Mouse (Mus musculus) CH12.LX (cell line): Measurements from ENCODE around the gene Srrm1. TPM values are rescaled to one million over a fixed set of nuclear protein-coding genes. Genes with fewer than 3 reads are reported as not detected.

ENCODE experiments used
- polyA plus RNA-seq: library from polyadenylated mRNA; unstranded; fragments of >175 nt; gene quantifications from 2 replicates; pipeline ENCODE4 v1.2.1, GENCODE M21; 2012; ENCODE audit warnings: low read depth; ENCODE audit not compliant: insufficient read length
- total RNA-seq, 2 experiments: library from RNA; depleted of rRNA; stranded (reverse); fragments of 300-350 nt in 1 of 2; fragments of >200 nt in 1 of 2; gene quantifications; 2 replicates each; pipeline ENCODE4 v1.2.3; 2012 to 2014

Srrm1 gene
- total and polyA plus RNA-seq, 3 experiments, result 14.2 to 180 (median 23.6) TPM

Other genes starting within 250 kb of the Srrm1 start
- gene Runx3, start 232.7 kb downstream of the Srrm1 start, total RNA-seq (2012; rRNA removed), result 13.7 and 19.7 TPM in 2 replicates
- 2.4 and 5.0 TPM in 2 replicates for gene Runx3, start 232.7 kb downstream of the Srrm1 start, total RNA-seq (2014; rRNA removed)
- 48.0 and 61.1 TPM in 2 replicates for gene Runx3, start 232.7 kb downstream of the Srrm1 start, polyA plus RNA-seq
- 124 and 154 TPM in 2 replicates for gene Clic4, start 80.5 kb downstream of the Srrm1 start, total RNA-seq (2012; rRNA removed)
- gene Clic4, start 80.5 kb downstream of the Srrm1 start, total RNA-seq (2014; rRNA removed), result 182 and 199 TPM in 2 replicates
- gene Clic4, start 80.5 kb downstream of the Srrm1 start, polyA plus RNA-seq, result 198 and 214 TPM in 2 replicates
- not detected in 2 replicates for gene Ncmap, start 44.9 kb upstream of the Srrm1 start, total RNA-seq (2012; rRNA removed)
- gene Ncmap, start 44.9 kb upstream of the Srrm1 start, total RNA-seq (2014; rRNA removed), result not detected in 2 replicates
- gene Ncmap, start 44.9 kb upstream of the Srrm1 start, polyA plus RNA-seq, result not detected in 2 replicates
- 4.2 and 4.9 TPM in 2 replicates for gene Rcan3, start 80.5 kb upstream of the Srrm1 start, total RNA-seq (2012; rRNA removed)
- gene Rcan3, start 80.5 kb upstream of the Srrm1 start, total RNA-seq (2014; rRNA removed), result 2.0 and 3.0 TPM in 2 replicates
- gene Rcan3, start 80.5 kb upstream of the Srrm1 start, polyA plus RNA-seq, result 2.3 and 2.5 TPM in 2 replicates
- not detected in 2 replicates for gene Stpg1, start 141.5 kb upstream of the Srrm1 start, total RNA-seq (2012; rRNA removed)
- not detected in 2 replicates for gene Stpg1, start 141.5 kb upstream of the Srrm1 start, total RNA-seq (2014; rRNA removed)
- gene Stpg1, start 141.5 kb upstream of the Srrm1 start, polyA plus RNA-seq, result not detected in 2 replicates
- gene Nipal3, start 141.7 kb upstream of the Srrm1 start, total RNA-seq (2012; rRNA removed), result 6.4 and 12.0 TPM in 2 replicates
- 4.0 and 4.5 TPM in 2 replicates for gene Nipal3, start 141.7 kb upstream of the Srrm1 start, total RNA-seq (2014; rRNA removed)
- 6.0 and 6.4 TPM in 2 replicates for gene Nipal3, start 141.7 kb upstream of the Srrm1 start, polyA plus RNA-seq
- not detected in 2 replicates for gene Grhl3, start 220.3 kb upstream of the Srrm1 start, total RNA-seq (2012; rRNA removed)
- gene Grhl3, start 220.3 kb upstream of the Srrm1 start, total RNA-seq (2014; rRNA removed), result not detected in 2 replicates
- not detected in 2 replicates for gene Grhl3, start 220.3 kb upstream of the Srrm1 start, polyA plus RNA-seq